Mouse (Mus musculus) kidney, postnatal 25 days (tissue): ENCODE measurements at regions not wholly inside any gene's neighbourhood (a gene's known extent, or its start where the extent isn't known, plus 50 kb on each side); places are given as distances from the start of the nearest gene placed in this dataset.

Source experiments
- DNase-seq, 2 experiments: peaks; one replicate each; pipeline ENCODE4 v3.0.0; 2021; ENCODE audit warnings: mixed read lengths in 2 of 2

DNA sequence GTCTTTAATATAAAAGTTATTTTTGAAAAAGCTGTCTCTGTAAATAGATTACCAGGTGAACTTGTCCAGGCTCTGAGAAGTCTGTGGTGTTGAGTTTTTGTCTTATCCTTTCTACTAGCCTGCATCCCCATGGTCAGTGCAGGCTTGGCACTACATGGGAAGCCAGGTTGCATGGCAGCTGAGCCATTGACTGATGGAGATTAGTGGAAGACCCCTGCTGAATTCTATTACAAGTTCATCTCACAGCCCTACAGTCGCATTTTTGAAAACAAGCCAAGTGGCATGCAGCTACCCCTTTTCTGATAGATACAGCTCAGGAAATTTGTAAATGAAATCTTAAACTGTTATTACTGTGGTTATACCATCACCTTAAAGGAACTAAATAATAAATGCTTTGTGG, 101.2 kb upstream of the Fam184a start:
- DNase-seq, result no peak

DNA sequence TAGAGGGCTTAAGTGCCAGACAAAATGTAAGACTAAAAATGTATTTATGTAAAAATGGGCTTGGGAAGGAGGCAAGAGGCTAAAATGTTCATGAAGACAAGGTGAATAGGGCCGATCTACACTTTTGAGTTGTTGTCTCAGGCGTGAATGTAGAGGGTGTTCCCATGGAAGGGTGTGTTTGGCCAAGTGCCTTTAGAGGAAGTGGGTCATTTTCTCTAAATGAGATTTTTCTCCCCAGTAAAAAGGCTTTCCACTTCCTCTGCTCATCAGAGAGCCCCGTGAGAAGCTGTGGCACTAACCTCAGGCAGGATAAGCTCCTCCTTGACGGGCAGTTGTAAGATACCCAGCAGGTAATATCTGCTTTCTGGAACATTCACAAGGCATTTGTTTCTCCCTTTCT, 99.6 kb upstream of the Fam184a start:
- no peak for DNase-seq

DNA sequence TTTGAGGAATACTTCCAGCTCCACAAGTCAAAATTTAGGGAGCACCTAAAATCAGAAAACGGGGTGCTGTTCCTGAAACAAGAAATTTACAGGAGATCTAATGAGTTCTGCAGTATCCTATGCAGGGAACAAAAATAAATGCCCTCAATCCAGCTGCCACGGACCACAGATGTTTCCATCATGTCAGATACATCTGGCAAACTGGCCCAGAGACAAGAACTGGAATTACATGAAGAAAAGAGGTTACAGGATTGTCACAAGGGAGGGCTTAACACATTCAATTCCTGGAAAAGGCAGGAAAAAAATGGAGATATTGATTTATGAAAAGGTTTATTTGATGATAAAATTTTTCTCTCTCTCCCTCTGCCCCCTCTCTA, 62.3 kb upstream of the Fam184a start:
- no peak for DNase-seq

DNA sequence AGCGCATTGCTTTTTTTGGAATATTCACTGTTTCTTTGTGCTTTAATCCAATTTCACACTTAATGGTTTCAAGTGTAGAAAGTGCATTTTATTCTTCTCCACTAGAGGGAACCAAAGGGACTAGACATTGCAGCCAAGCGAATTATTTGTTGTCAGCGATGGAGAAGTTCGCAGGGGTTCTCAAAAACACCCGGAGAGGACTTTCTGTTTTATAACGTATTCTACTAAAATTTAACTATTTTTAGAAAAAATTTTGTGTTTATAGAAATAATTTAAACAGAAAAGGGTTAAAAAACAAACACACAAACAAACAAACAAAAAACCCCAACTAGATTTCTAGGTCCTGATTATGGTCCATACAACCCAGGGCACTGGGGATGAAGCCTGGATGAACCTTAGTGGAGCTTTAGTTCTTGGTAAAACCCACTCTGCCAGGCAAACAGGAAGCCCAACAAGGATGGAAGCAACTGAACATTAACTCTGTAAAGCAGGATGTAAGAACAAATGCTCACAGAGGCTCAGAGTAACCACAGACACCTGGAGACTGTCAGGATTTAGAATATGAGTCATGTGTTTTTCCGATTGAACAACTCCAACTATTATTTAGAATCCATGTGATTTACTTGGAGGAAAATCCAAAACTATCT, 61.8 kb upstream of the Fam184a start:
- no peak for DNase-seq

DNA sequence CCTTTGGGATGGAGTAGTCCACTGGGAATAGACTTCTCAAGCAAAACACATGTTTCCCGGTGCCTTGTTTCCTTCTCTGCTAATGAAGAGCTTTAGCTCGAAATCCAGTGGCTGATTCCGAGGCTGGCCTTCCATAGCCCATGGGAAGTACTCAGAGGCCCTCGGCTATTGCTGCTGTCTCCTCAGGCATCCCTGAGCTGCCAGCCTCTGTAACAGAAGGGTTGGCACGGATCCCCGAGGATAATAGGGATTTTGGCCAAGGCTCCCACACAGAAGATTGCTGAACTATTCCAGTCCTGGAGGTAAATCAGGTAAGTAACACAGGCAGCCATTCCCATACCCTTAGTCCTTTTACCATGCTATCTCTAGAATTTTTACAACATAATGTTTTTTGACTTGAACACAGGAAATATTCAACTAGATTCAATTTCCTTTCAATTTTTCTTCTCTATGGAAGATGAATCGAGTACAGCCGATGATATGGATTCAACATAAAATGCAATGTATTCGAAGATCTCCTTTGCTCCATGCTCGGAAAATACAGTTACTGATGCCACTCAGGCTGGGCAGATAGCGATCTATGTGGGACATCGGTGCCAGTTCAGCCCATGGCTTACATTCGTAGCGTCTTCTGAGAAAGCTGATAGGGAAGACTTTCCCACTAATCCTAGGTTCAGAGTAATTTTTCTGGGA, 61.1 kb upstream of the Fam184a start:
- no peak for DNase-seq

DNA sequence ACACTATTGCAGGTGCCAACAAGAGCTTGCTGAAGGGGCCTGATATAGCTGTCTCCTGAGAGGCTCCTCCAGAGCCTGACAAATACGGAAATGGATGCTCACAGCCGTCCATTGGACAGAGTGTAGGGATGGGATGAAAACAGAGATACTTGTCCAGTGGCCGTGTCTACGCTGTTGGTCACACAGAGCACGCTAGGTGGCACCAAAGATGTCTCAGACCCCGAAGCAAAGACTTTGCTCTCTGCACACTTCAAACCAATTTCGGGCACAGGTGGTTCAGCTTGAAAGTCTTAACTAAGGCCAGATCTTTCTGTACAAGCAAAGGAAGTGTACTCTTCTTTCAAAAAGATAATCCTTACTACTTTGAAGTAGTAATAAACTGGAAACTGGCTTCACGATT, 55.8 kb upstream of the Fam184a start:
- DNase-seq, result peak in 1 of 2 experiments; percentile 40

DNA sequence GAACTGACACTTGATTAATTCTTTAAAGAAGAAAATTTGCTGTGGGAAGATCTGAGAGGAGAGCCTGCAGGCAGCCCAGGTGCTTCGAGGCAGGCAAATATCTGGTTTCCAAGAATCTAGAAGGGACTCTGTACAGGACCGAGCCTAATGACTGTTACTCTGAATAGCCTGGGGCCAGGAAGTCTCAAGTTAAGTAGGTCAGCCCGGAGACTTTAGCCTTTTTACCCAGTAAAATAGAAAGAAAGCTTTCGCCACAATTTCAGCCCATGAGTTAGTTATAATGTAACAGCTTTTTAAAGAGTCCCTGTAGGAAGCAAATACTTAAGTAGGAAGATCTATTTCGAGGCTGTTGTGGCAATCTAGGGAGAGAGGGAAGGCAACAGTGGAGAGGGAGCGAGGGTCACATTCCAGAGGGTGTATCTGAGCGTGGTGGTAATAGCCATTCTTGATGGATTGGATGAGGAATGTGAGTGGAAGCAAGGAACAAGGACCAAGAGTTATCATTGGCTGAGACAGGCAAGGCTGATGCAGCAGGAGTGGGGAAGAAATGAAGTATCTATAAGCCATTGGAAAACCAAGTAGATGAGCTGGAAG, 50.2 kb upstream of the Fam184a start:
- peak; percentile 43 to 44 for DNase-seq
